Mouse (Mus musculus) G1E (cell line): ENCODE measurements around the gene St14.

Experiments used
- CTCF ChIP-seq: IDR thresholded peaks from 2 replicates; pipeline ENCODE4 v1.5.1; 2012; ENCODE audit warnings: low read depth, low read length, inconsistent platforms, mixed read lengths
- TAL1 ChIP-seq: conservative IDR thresholded peaks from 2 replicates; pipeline ENCODE4 v1.6.1; 2012; ENCODE audit warnings: low read depth, low read length, inconsistent platforms, mixed read lengths

DNA sequence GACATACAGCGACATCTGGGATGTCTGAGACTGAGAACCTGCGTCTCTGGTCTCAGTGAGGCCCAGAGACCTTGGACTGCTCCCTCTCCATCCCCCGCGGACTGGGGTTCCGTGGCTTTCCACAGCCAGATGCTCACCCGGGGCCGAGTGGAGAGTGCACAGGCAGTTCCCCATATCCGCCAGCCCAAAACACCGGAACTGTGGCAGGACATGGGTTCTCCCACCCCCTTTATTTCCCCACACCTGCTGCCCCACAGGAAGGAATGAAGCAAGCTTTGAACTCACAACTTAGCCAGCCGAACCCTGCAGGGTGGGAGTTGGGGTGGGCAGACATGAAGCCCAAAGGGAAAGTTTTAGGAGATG, 38.8 kb downstream of the St14 start:
- TF ChIP-seq CTCF = no peak
- TF ChIP-seq TAL1 = no peak
